Mouse (Mus musculus) erythroid progenitor cell, adult 5-6 weeks (primary cell): ENCODE results near the gene Cep126. TPM values are rescaled to one million over a fixed set of nuclear protein-coding genes. Genes with fewer than 3 reads are reported as not detected.

ENCODE experiments used
- total RNA-seq, 2 experiments: library from RNA; stranded (forward) in 1 of 2; stranded (reverse) in 1 of 2; fragments of 150-400 nt in 1 of 2; fragments of 186-747, 209-891 nt in 1 of 2; gene quantifications; 2 replicates each; pipeline versions ENCODE4 v1.2.3 to v1.2.4; 2015 to 2017; ENCODE audit warnings: low replicate concordance in 2 of 2

The Cep126 gene
- total RNA-seq, 2 experiments from 2014 or later, result not detected

Other genes starting within 250 kb of the Cep126 start
- 2.5 TPM in 1 of 2 replicates, not detected in the other for gene Yap1, start 129.7 kb downstream of the Cep126 start, total RNA-seq (2015; ENCODE audit: low replicate concordance)
- gene Yap1, start 129.7 kb downstream of the Cep126 start, total RNA-seq (2017; ENCODE audit: low replicate concordance), result not detected in 2 replicates
- gene Cfap300, start 91.5 kb downstream of the Cep126 start, total RNA-seq (2015; ENCODE audit: low replicate concordance), result not detected in 2 replicates
- not detected in 2 replicates for gene Cfap300, start 91.5 kb downstream of the Cep126 start, total RNA-seq (2017; ENCODE audit: low replicate concordance)